ENCODE assay signal across 24 mouse cellular contexts in genomic region chr3:41551671-41552070, GRCm38 (mm10). TPM values are rescaled to one million over a fixed set of nuclear protein-coding genes. Genes with fewer than 3 reads are reported as not detected.
A peak's percentile ranks its signal among the peaks of the same experiment; 100 is the strongest.
DNase-seq lines count a peak whose midpoint lies in the region; ATAC-seq and TF ChIP-seq lines count a peak whose summit lies in the region.
"Had no signal": no experiment of that assay in that cellular context is flagged by ENCODE, and none has a peak within 500 bp of the region (broad histone marks: within the 10 kb centered on the region; RNA-seq: fewer than 3 reads in every experiment).

No protein-coding gene starts in this region.

- no peak overlapping the region for H3K4me2 ChIP-seq in liver, postnatal 0 days (ENCODE audit: low read depth, low read length)
- H3K4me2 ChIP-seq in liver, embryonic 12.5 days, result peak overlapping the region; percentile 30
- no peak overlapping the region for H3K4me2 ChIP-seq in stomach, postnatal 0 days (replicated peaks; ENCODE audit: low read depth)
- no peak overlapping the region for H3K4me2 ChIP-seq in hindbrain, postnatal 0 days (ENCODE audit: low read depth, low read length)
- H3K4me2 ChIP-seq: embryonic facial prominence, embryonic 13.5 days; limb, embryonic 13.5 days; lung, embryonic 15.5 days; midbrain, embryonic 12.5 days had no signal

- no peak overlapping the region for H3K4me3 ChIP-seq in liver, postnatal 0 days (ENCODE audit: low read depth, low read length)
- H3K4me3 ChIP-seq in liver, embryonic 12.5 days, result no peak overlapping the region
- H3K4me3 ChIP-seq in stomach, postnatal 0 days (ENCODE audit: low read depth, low read length), result no peak overlapping the region
- no peak overlapping the region for H3K4me3 ChIP-seq in hindbrain, postnatal 0 days (ENCODE audit: low read length)
- no peak overlapping the region for H3K4me3 ChIP-seq in kidney, adult 2 months (ENCODE audit: insufficient read depth, low read depth, low read length)
- H3K4me3 ChIP-seq: embryonic facial prominence, embryonic 13.5 days; limb, embryonic 13.5 days; lung, embryonic 15.5 days; midbrain, embryonic 12.5 days had no signal

- no peak for TF ChIP-seq POLR2A in kidney, adult 2 months (IDR thresholded peaks at IDR 0.05; ENCODE audit: low read depth, low read length)

- H3K36me3 ChIP-seq in liver, postnatal 0 days (replicated peaks; ENCODE audit: insufficient read depth, low read length), result no peaks in the 10 kb centered on the region
- no peaks in the 10 kb centered on the region for H3K36me3 ChIP-seq in liver, embryonic 12.5 days
- H3K36me3 ChIP-seq in stomach, postnatal 0 days (ENCODE audit: control insufficient read depth, insufficient read depth, low read length), result no peaks in the 10 kb centered on the region
- H3K36me3 ChIP-seq in hindbrain, postnatal 0 days (ENCODE audit: insufficient read depth, low read length), result no peaks in the 10 kb centered on the region
- H3K36me3 ChIP-seq in kidney, adult 2 months (ENCODE audit: control insufficient read depth, insufficient read depth, low read length), result no peaks in the 10 kb centered on the region
- H3K36me3 ChIP-seq: embryonic facial prominence, embryonic 13.5 days; limb, embryonic 13.5 days; lung, embryonic 15.5 days; midbrain, embryonic 12.5 days had no signal

- TF ChIP-seq EP300 in liver, postnatal 0 days (IDR thresholded peaks at IDR 0.05; ENCODE audit: low read depth), result no peak
- TF ChIP-seq EP300 in stomach, postnatal 0 days (optimal IDR thresholded peaks at IDR 0.05), result no peak

- no peak overlapping the region for H3K9ac ChIP-seq in liver, postnatal 0 days (replicated peaks)
- no peak overlapping the region for H3K9ac ChIP-seq in liver, embryonic 12.5 days
- no peak overlapping the region for H3K9ac ChIP-seq in stomach, postnatal 0 days (ENCODE audit: low read length)
- no peak overlapping the region for H3K9ac ChIP-seq in hindbrain, postnatal 0 days (replicated peaks; ENCODE audit: low read length)
- H3K9ac ChIP-seq: embryonic facial prominence, embryonic 13.5 days; forebrain, postnatal 0 days; limb, embryonic 13.5 days; lung, embryonic 15.5 days; midbrain, embryonic 12.5 days had no signal

- WGBS in liver, postnatal 0 days (ENCODE audit: insufficient replicate concordance), result 51% methylated on average over 3 of the region's 3 CpGs
- WGBS in liver, embryonic 12.5 days (ENCODE audit: insufficient replicate concordance), result 18% methylated on average over 3 of the region's 3 CpGs
- WGBS in stomach, postnatal 0 days, result 74% methylated on average over 3 of the region's 3 CpGs
- 64% methylated on average over 3 of the region's 3 CpGs for WGBS in hindbrain, postnatal 0 days
- WGBS in kidney, adult 2 months, result 89% methylated on average over 3 of the region's 3 CpGs

- ATAC-seq in liver, postnatal 0 days, result no peak
- ATAC-seq in liver, embryonic 12.5 days, result peak; percentile 86
- peak; percentile 62 for ATAC-seq in stomach, postnatal 0 days (ENCODE audit: low FRiP score, low TSS enrichment)
- ATAC-seq in hindbrain, postnatal 0 days, result no peak
- ATAC-seq: forebrain, postnatal 0 days; hindbrain, embryonic 16.5 days had no signal

- intact Hi-C loops in gastrocnemius, postnatal 36 days (cut with DNase I), result no loop called here

- no peaks in the 10 kb centered on the region for H3K9me3 ChIP-seq in liver, postnatal 0 days (ENCODE audit: low read length)
- H3K9me3 ChIP-seq in liver, embryonic 12.5 days (replicated peaks), result no peaks in the 10 kb centered on the region
- H3K9me3 ChIP-seq in stomach, postnatal 0 days (ENCODE audit: control insufficient read depth, low read length), result no peaks in the 10 kb centered on the region
- H3K9me3 ChIP-seq in hindbrain, postnatal 0 days (ENCODE audit: low read length), result no peaks in the 10 kb centered on the region
- H3K9me3 ChIP-seq: embryonic facial prominence, embryonic 13.5 days; limb, embryonic 13.5 days; lung, embryonic 15.5 days had no signal

- no peak for TF ChIP-seq CTCF in liver, postnatal 0 days (IDR thresholded peaks at IDR 0.05; ENCODE audit: low read depth)
- TF ChIP-seq CTCF in stomach, postnatal 0 days (IDR thresholded peaks at IDR 0.05; ENCODE audit: low read depth), result no peak
- no peak for TF ChIP-seq CTCF in hindbrain, postnatal 0 days (IDR thresholded peaks at IDR 0.05; ENCODE audit: low read depth)
- TF ChIP-seq CTCF in kidney, adult 2 months (conservative IDR thresholded peaks at IDR 0.05; ENCODE audit: insufficient read depth, insufficient read length, low read depth, low read length), result no peak

- H3K4me1 ChIP-seq in liver, postnatal 0 days (ENCODE audit: insufficient read depth), result 0 out of 2 replicates have a peak, but pooled peaks cover 6% of the 10 kb centered on the region
- peaks cover 47% of the 10 kb centered on the region for H3K4me1 ChIP-seq in liver, embryonic 12.5 days
- H3K4me1 ChIP-seq in stomach, postnatal 0 days (replicated peaks; ENCODE audit: control insufficient read depth, insufficient read depth), result no peaks in the 10 kb centered on the region
- no peaks in the 10 kb centered on the region for H3K4me1 ChIP-seq in hindbrain, postnatal 0 days (ENCODE audit: insufficient read depth, low read length)
- no peaks in the 10 kb centered on the region for H3K4me1 ChIP-seq in kidney, adult 2 months (ENCODE audit: control insufficient read depth, insufficient read depth, low read length)
- H3K4me1 ChIP-seq: embryonic facial prominence, embryonic 13.5 days; limb, embryonic 13.5 days; lung, embryonic 15.5 days; midbrain, embryonic 12.5 days had no signal

- H3K27me3 ChIP-seq in liver, postnatal 0 days (ENCODE audit: insufficient read depth, low read length), result no peaks in the 10 kb centered on the region
- no peaks in the 10 kb centered on the region for H3K27me3 ChIP-seq in liver, embryonic 12.5 days (replicated peaks)
- H3K27me3 ChIP-seq in stomach, postnatal 0 days (ENCODE audit: control insufficient read depth, insufficient read depth, low read length), result no peaks in the 10 kb centered on the region
- no peaks in the 10 kb centered on the region for H3K27me3 ChIP-seq in hindbrain, postnatal 0 days (ENCODE audit: insufficient read depth, low read length)
- no peaks in the 10 kb centered on the region for H3K27me3 ChIP-seq in kidney, adult 2 months (replicated peaks; ENCODE audit: control insufficient read depth, insufficient read depth, low read length)
- H3K27me3 ChIP-seq: embryonic facial prominence, embryonic 13.5 days; limb, embryonic 13.5 days; lung, embryonic 15.5 days; midbrain, embryonic 12.5 days had no signal

- H3K27ac ChIP-seq in liver, postnatal 0 days (ENCODE audit: low read depth), result no peak overlapping the region
- peak overlapping the region; percentile 74 for H3K27ac ChIP-seq in liver, embryonic 12.5 days
- no peak overlapping the region for H3K27ac ChIP-seq in stomach, postnatal 0 days (replicated peaks)
- H3K27ac ChIP-seq in hindbrain, postnatal 0 days, result no peak overlapping the region
- H3K27ac ChIP-seq in kidney, adult 2 months (ENCODE audit: insufficient read depth, low read depth, low read length), result no peak overlapping the region
- H3K27ac ChIP-seq: embryonic facial prominence, embryonic 13.5 days; limb, embryonic 13.5 days; lung, embryonic 15.5 days; macrophage; midbrain, embryonic 12.5 days had no signal

- peak; percentile 54 for DNase-seq in liver
- no peak for DNase-seq in liver, postnatal 0 days
- peak; percentile 56 to 66 for DNase-seq in adrenal gland, postnatal 36 days
- no peak for DNase-seq in stomach, postnatal 0 days (ENCODE audit: low spot score)
- no peak for DNase-seq in gastrocnemius, postnatal 36 days
- no peak for DNase-seq in hindbrain, postnatal 0 days (ENCODE audit: low spot score)
- DNase-seq in kidney, adult 2 months, result no peak
- DNase-seq: B cell, adult 2 months; cerebellum, adult 11 months; cerebellum, postnatal 10 days; forebrain, postnatal 0 days; heart, postnatal 36 days; kidney, adult 8-10 months; kidney, postnatal 4 days; retina, postnatal 1 day; right cerebral cortex, postnatal 4 days; thymus, postnatal 25 days had no signal

RNA-seq across cellular contexts. Expression of gene Jade1, which starts 3.9 kb away (rescaled TPM):
- polyA plus RNA-seq in liver, postnatal 0 days (2015; fragmentation: Nextera tagmentation; extraction: Ambion mirVana), result 6.8 and 7.2 TPM in 2 replicates
- 10 to 100 TPM; 51.2 to 51.4 TPM for total RNA-seq in adrenal gland, postnatal 36 days (2021)
- polyA plus RNA-seq in liver, embryonic 12.5 days (2016; fragmentation: Nextera tagmentation; extraction: Ambion mirVana), result 13.8 and 14.0 TPM in 2 replicates
- 7.6 and 9.0 TPM in 2 replicates for polyA plus RNA-seq in stomach, postnatal 0 days (2015; fragmentation: Nextera tagmentation; extraction: Ambion mirVana)
- total RNA-seq in gastrocnemius, postnatal 36 days (2021), result 10 to 100 TPM; 21.3 to 25.4 TPM
- total RNA-seq in hindbrain, postnatal 0 days (2014; rRNA removed), result 19.1 and 33.4 TPM in 2 replicates
- 18.0 and 18.7 TPM in 2 replicates for polyA plus RNA-seq in hindbrain, postnatal 0 days (2015; fragmentation: Nextera tagmentation; extraction: Ambion mirVana)
- 29.9 and 30.2 TPM in 2 replicates for polyA plus RNA-seq in kidney, adult 2 months (2012; rRNA removed)

Comparison
In these comparisons a context has a peak if more than half of its experiments do, and no peak if none do; other contexts are left out.
1. DNase-seq: peak in liver (single experiment) and adrenal gland, postnatal 36 days (2 of 2); none in liver, postnatal 0 days (single experiment), stomach, postnatal 0 days (single experiment), gastrocnemius, postnatal 36 days (0 of 2), hindbrain, postnatal 0 days (single experiment) and kidney, adult 2 months (single experiment).
2. ATAC-seq: peak in liver, embryonic 12.5 days (single experiment) and stomach, postnatal 0 days (single experiment); none in liver, postnatal 0 days (single experiment) and hindbrain, postnatal 0 days (single experiment).